Mouse (Mus musculus): ENCODE measurements around the gene Rnf212.

Rnf212 gene

DNA sequence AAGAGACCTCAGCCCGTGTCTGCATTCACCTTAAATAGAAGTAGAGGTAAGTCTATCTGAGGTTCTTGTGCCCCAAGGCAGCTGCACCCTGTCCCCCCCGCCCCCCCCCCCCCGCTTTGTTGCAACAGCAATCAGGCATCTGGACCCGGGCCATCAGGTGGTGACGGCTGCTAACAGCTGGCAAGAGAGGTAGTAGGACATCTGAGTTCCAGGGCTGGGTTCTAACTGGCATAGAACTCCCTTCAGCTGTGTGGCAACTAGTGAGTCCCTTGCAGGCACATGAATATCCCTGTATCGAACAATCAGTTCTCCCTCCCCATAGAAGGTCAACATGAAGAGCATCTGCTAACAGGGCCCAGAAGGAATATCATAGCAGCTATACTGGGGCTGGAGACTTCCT, 62.8 kb downstream of the Rnf212 start:
- DNase-seq: no peak

DNA sequence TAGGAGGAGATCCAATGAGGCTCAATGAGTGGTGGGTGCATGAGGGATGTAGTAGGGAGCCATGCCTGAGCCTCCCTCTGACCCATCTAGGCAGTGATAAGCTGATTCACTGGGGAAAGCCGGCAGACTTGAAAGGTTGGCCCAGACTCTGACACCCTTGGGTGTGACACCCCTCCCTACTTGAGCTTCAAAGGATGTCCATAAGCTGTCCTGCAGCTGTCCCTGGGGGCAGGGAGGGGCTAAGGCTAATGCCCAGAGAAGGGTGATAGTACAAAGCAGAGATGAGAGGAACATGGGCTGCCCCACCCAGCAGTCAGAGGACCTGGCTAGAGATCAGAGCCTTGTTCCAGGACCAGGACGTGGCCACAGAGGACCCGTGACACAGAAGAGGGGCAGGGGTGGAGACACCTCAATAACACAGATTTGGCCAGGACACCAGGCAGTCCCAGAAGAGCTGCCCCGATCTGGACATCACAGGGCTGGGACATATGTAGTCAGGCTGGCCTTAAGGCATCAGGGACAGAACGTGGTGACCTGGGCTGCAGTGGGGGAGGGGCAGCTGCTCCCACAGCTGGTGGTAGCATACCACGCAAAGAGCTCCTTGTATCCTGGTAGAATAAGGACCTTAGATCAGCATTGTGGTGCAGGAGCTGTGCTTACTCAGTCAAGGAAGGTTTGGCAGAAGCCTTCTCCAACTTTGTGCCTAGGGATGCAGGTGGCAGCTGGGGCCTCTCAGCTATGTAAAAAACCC, 65.6 kb downstream of the Rnf212 start:
- DNase-seq: no peak

GRCm38 (mm10) chr5:108708419-108708818, 66.4 kb downstream of the Rnf212 start:
- no peak for DNase-seq

DNA sequence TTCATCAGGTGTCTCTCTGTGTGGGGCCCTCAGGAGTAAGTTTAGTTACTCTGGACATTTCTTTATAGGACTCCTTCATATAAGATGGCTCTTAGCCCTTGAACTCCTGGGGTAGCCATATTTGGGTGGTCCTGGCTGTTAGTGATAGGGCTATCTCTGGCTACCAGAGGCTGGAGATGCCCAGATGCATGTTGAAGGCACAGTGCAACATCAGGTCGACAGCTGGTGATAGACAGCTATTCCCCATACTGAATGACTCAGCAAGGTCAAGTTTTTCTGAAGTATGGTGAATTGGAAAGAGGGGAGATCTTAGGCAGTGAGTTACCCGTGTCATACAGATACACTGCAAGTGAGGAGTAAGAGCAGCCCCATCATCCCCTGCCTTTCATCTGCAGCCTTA, 67.0 kb downstream of the Rnf212 start:
- DNase-seq: no peak

DNA sequence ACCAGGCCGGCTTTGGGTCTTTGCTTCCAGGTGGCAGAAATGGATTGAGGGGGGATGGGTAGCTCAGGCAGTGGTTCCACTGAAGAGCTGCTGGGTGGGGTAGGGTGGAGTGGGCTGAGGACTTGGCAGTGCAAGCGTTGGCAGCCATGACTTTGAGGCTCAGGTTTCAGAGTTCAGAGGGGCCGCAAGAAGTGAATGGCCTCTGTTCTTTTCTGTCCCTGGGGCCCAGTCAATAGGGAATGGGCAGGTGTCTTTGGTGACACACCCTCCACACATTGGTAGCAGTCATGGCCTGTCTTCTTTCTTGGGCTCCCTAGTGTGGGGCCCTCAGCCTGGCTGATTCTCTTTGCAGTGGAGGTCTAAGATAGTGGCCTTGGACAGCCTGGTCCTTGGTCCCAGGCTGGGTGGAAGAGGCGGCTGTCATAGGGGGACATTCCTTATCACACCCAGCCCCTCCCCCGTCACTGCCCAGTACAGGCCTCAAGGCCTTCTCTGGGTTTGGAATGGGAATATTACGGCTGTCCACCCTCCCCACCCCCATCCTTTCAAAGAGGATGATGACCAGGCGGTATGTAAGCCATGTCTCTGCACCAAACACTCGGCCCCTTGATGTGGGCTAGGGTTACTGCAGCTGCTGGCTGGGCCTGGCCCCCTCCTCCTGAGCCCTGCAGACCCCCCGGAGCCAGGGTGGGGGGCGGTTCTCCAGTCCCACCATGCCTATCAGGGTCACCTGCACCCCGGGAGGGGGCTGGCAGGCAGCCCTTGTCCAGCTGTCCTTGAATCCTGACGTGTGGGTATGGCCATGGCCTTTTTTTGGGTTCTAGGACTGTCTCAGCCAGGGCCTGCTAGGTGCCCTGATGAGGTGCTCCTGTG, 70.8 kb downstream of the Rnf212 start:
- DNase-seq: no peak

DNA sequence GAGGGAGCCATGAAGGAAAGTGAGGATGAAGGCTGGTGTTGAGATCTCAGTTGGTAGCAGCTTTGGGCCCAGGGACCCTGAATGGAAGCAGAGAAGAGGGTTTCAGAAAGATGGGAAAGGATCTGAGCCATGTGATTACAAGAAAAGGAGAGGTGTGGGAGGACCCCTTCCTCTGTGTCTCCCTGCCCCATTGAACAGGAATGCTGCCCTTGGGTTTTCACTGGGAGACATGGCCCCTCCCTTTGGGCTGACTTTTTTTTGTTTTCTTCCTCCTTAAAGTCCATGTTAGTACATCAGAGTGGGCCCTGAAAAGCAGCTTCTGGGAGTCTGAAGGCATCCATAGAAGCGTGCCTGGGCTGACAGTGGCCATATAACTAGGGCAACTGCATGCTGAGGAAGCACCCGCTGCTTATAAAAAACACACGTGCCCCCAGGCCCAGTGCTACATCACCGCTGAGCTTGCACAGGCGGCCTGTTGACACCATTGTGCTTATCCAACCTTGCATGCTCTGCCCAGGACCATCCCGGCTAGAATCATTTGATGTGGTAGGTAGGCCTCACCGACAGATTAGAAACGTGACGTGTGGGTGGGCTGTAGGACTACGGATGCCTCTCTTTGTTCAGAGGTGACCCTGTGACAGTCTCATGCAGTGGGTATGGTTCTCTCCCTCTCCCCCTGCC, 73.3 kb downstream of the Rnf212 start:
- DNase-seq: no peak

- DNase-seq: no peak
Measured at GRCm38 (mm10) chr5:108700346-108700745, 74.4 kb downstream of the Rnf212 start.

DNA sequence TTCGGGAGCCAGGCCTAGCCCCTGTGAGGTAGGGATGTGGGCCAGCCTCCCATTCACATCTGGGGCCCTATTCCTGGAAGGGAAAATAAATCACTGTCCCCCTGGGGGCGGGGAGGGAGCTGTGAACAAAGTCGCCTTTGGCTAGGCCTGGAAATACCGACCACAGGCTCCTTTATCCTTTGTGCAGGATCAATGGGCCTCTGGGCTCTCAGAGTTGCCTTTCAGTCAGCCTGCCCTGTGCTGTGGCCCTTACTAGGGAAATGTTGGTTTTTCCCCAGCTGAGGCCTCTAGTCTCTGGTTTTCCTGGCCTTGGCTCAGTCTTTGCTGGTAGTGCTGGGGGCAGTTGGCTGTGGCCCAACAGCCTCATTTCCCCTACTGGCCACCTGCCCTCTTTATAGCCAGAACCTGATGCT, 77.4 kb downstream of the Rnf212 start:
- DNase-seq: peak; percentile 86

DNA sequence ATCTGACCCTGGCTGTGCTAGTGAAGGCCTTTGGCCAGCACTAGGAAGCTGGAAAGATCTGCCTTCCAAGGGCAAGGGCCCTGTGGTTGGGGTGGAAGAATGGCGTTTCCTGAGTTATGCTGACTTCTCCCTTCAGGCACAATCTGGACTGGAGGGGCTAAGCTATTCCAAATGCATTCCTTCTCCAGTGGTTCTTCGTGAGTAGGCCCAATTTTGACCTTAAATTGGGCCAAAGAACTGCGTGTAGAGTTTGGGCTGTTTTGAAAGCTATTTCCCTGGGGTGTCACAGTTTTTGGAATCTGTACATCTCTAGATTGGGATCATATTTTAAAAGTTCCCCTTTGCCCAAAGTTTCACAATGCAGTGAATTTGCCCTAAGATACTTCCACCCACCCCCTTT, 78.2 kb downstream of the Rnf212 start:
- no peak for DNase-seq

GRCm38 (mm10) chr5:108695861-108696260, 78.9 kb downstream of the Rnf212 start:
- no peak for DNase-seq

- no peak for DNase-seq
Measured at GRCm38 (mm10) chr5:108694352-108695261, 80.2 kb downstream of the Rnf212 start.

DNA sequence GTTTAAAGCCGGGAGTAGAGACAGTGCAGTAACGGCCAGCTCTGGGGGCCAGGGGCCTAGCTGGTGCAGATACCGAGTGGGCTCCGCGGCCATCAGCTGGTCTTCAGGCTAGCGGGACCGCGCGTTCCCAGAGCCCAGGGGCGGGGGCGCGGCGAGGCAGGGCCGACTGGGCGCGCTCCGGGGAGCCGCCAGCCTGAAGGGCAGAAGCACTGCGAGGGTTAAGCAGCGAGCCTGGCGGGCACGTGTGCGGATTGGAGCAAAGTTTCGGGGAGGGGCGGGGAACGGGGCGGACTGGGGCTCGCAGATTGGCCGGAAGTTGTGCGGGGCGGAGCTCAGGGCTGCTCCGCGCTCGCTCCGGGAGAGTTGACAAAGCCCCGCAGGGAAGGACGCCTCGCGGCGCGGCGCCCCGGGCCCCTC, 80.9 kb downstream of the Rnf212 start:
- DNase-seq: peak; percentile 59

DNA sequence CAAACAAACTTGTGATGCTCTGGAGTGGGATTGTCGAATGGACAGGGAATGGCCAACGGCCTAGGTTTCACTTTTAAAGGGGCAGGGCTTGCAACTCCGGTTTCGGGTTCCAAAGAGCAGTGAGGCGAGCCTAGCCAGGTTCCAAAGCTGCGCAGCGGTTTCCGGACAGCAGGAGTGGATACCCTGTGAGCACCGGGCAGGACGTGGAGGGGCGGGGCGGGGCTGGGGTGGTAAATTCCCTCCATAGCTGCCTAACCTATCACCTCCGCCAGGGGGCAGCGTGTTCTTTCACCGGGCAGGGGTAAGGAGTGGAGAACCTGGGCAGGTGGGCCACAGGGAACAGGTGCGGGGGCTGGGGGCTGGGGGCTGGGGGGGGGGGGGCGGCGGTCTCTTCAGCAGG, 82.5 kb downstream of the Rnf212 start, which contains the start of gene Fgfrl1:
Gene Fgfrl1 (plus strand): TSS at position 112 of the 400 bp plus-strand sequence.
- DNase-seq: no peak

DNA sequence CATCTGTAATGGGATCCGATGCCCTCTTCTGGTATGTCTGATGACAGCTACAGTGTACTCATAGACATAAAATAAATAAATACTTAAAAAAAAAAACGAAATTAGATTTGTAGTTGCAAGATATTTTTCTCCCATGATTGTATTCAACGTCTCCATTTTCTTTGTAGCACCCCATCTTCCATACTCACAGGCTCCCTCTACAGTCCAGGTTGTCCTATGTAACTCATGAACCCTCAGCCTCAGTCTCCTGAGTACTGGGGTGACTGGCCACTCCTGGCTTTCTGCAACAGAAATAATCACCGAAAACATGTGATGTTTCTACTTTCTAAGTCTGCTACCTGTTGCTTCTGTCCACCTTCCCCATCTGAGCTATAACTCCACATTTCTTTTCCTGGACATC, 83.6 kb downstream of the Rnf212 start:
- no peak for DNase-seq

GRCm38 (mm10) chr5:108689091-108689490, 85.7 kb downstream of the Rnf212 start:
- peak; percentile 65 for DNase-seq

DNA sequence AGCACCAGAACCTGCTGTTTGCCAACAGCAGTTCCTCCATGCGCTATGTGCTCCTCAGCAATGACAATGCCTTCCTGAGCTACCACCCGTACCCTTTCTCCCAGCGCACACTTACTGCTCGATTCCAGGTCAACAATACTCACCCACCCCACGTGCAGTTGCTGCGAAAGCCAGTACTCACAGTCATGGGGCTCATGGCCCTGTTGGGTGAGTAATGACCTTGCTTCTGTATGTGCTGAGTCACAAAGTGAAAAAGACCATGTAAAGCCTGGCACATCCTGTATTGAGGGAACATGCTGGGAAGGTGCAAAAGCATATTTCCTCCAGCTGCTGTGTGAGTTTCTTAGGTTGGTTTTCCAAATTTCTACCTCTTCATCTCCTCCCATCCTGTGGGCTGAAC, 93.9 kb downstream of the Rnf212 start:
- no peak for DNase-seq

DNA sequence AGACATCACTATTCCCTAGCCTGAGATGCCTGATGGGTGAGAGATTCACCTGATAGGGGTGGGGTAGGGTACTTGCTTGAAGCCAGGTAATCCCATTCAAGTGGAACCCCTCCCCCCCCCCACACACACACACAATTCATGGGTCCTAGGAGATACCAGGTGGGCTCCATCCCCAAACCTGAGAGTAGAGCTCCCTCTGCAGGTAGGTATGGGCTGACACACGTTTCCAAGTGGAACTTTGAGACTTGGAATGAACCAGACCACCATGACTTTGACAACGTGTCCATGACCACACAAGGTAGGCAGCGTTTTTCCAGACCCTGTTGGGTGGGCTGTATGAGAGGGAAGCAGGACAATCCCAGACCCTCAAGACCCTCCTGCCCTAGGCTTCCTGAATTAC, 94.9 kb downstream of the Rnf212 start:
- no peak for DNase-seq
